Mouse (Mus musculus) fat pad, adult 2 months (tissue): ENCODE measurements around the gene Ubr4.
A peak's percentile ranks its signal among the peaks of the same experiment; 100 is the strongest.

ENCODE experiments used
- DNase-seq: peaks from one replicate; pipeline ENCODE4 v3.0.0-alpha.2; 2011; ENCODE audit warnings: low read depth, low spot score; ENCODE audit errors: extremely low read depth

Gene Ubr4

GRCm38 (mm10) chr4:139351931-139352711 is at the start of gene Ubr4, which contains the start of the genes Mrto4 and Emc1:
Gene Ubr4 (plus strand): TSS chr4:139352609.
Gene Mrto4 (minus strand): TSS chr4:139352576.
Gene Emc1 (plus strand): TSS chr4:139352587.
- DNase-seq: no peak

- no peak for DNase-seq
Observed at GRCm38 (mm10) chr4:139305521-139305920, 46.9 kb upstream of the Ubr4 start.

GRCm38 (mm10) chr4:139307916-139308315 is 44.5 kb upstream of the Ubr4 start:
- no peak for DNase-seq

GRCm38 (mm10) chr4:139309651-139310050 is 42.8 kb upstream of the Ubr4 start:
- no peak for DNase-seq

- peak; percentile 21 for DNase-seq
Observed at GRCm38 (mm10) chr4:139310171-139310898, 42.1 kb upstream of the Ubr4 start, which contains the start of the genes Pqlc2 and Akr7a5. Gene Pqlc2 (minus strand): TSS chr4:139310708. Gene Akr7a5 (plus strand): TSS chr4:139310744.

GRCm38 (mm10) chr4:139310899-139311701 is 41.3 kb upstream of the Ubr4 start:
- no peak for DNase-seq

- DNase-seq: no peak
Observed at GRCm38 (mm10) chr4:139311707-139312106, 40.7 kb upstream of the Ubr4 start.

GRCm38 (mm10) chr4:139312632-139313031 is 39.8 kb upstream of the Ubr4 start:
- no peak for DNase-seq

GRCm38 (mm10) chr4:139318449-139318848 is 34.0 kb upstream of the Ubr4 start:
- no peak for DNase-seq

- DNase-seq: no peak
Observed at GRCm38 (mm10) chr4:139319740-139320139, 32.7 kb upstream of the Ubr4 start.

- no peak for DNase-seq
Observed at GRCm38 (mm10) chr4:139330605-139331004, 21.8 kb upstream of the Ubr4 start.

- DNase-seq: no peak
Observed at GRCm38 (mm10) chr4:139334631-139335295, 17.6 kb upstream of the Ubr4 start.

GRCm38 (mm10) chr4:139335507-139335906 is 16.9 kb upstream of the Ubr4 start:
- no peak for DNase-seq

- no peak for DNase-seq
Observed at GRCm38 (mm10) chr4:139336822-139337483, 15.5 kb upstream of the Ubr4 start.

- DNase-seq: no peak
Observed at GRCm38 (mm10) chr4:139338145-139338544, 14.3 kb upstream of the Ubr4 start.

GRCm38 (mm10) chr4:139340835-139341234 is 11.6 kb upstream of the Ubr4 start:
- no peak for DNase-seq

- no peak for DNase-seq
Observed at GRCm38 (mm10) chr4:139341556-139342233, 10.7 kb upstream of the Ubr4 start.

GRCm38 (mm10) chr4:139343718-139344117 is 8.7 kb upstream of the Ubr4 start:
- no peak for DNase-seq

GRCm38 (mm10) chr4:139345416-139346019 is 6.9 kb upstream of the Ubr4 start:
- DNase-seq: peak; percentile 16
